Mouse (Mus musculus) R1 (cell line): ENCODE data around the gene Dhh.
A peak's percentile ranks its signal among the peaks of the same experiment; 100 is the strongest.
"Not testable (repeated sequence)": the region's sequence is repeated elsewhere in the genome, so short reads cannot be mapped to it uniquely, and the experiment has no call there.

Experiments
- DNase-seq: peaks from one replicate; pipeline ENCODE4 v3.0.0-alpha.2; 2018; ENCODE audit warnings: low read depth, low spot score

Gene Dhh

DNA sequence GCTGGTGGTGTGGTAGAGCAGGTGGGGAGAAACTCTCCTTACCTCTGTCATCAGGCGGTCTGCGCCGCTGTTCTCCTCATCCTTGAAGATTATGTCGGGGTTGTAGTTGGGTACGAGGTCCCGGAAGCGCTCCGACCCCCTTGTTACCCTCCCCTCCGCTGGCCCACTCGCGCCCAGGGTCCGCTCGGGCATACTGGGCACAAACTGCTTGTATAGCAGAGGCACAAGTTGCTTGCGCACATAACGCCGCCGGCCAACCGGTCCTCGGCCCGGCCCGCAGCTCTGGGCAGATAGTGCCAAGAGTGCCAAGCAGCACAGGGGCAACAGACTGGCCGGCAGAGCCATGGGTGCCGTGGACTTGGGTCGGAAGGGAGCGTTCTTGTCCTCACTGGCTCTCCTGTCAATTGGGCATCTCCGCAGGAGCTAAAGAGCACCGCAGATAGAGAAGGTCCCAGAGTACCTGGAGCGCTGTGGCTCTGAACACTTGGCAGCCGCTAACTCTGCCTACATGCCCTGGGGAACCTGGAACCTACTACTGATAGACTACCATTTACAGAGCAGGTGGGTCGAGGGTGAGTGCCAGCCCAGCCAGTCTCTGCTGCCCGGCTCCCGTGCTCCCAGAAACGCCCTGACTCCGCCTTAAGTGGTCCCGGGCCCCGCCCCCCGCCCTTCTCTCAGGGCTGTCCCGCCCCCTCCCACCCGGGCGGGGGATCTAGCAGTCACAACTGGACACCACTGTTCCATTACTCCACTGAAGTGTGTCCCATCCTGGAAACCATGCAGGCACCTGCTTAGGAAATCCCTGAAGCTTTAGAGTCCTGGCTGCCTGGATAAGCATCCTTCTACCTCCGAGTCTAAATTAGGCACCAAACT lies at the start of gene Dhh:
Dhh (minus strand) TSS at position 613 of the 873 bp plus-strand sequence.
- DNase-seq, result peak; percentile 67

DNA sequence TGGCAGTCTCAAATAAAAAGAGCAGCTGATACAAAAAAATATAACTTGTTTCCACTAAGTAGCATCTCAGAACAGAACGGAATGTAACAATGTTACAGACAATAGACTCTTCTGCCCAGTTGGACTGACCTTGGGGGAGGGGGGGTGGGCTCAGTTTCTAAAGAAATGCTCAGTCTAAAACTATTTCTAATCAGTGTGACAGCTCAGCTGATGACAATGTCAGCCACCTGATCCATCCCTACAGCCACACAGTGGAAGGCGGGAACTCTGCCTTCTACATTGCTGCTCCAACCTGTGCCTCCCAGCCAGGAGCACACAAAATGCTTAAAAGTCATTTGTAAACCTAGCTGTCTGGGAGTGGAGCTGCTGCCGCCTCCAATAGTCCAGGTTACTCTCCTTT lies 49.5 kb upstream of the Dhh start:
- no peak for DNase-seq

DNA sequence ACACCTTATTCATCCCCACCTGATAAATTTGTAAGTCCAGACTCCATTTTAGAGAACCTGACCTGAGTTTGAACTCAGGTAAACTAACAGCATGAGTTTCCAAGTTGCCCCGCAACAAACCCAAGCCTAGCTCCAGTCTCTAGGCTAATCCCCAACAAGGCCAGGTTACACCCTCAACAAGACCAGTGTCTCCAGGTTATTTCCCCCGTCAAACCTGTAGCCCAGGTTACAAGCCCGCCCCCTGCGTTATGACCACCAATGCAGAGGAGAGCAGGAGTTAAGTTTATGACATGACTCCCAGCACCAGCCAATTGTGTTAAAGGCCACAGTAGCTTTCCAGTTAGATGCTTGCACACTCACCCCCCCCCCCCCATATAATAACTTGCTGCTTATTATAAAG lies 44.8 kb upstream of the Dhh start:
- peak; percentile 91 for DNase-seq

DNA sequence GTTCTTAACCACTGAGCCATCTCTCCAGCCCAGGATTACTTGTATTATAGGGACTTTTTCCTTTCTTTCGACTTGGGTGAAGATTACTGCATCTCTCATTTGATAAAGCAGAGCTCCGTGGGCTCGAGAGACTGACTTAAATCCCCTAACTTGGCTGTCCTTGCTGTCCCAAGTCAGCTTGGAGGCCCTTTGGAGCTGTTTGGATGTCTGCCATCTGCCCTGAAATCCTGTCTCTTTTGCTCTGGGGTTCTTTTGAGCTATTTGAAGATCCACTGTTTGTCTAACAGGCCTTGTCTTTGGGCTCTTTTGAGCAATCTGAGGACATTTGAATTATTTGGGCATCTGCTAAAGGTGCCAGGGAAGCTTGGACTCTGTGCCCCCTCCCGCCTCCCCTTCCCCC lies 43.7 kb upstream of the Dhh start:
- no peak for DNase-seq

DNA sequence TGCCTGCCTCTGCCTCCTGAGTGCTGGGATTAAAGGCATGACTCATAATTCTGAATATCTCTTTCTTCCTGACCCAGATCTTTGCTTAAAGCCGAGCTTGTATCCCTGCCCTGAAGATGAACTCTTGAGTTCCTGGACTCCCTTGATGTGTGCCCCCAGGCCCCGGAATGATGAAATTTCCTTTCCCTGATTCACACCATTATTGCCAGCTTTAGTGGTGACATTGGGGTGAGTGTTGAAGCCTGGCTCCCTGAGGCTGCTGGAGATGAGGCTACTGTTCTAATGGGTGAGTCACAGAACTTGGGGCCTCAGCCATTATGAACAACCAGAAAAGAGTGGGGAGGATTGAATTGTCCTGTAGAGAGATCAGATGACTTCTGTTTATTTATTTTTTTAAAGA lies 43.2 kb upstream of the Dhh start:
- DNase-seq, result no peak

DNA sequence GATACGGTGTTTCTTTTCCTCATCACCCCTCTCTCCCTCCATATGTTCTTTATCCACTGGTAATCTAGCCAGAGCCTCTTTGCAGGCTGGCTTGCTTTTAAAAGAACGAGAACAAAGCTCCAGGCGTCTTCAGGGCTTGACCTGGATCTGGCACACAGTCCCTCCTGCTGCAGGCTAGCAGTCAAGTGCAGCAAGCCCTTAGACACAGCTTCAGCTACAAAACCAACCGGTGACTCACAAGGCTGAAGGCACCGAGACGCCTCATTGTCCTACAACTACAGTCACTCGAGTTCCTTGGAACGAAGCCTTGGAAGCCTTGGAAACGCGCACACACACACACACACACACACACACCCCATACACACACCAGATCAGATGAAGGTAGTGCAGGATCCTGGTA lies 42.5 kb upstream of the Dhh start:
- no peak for DNase-seq

DNA sequence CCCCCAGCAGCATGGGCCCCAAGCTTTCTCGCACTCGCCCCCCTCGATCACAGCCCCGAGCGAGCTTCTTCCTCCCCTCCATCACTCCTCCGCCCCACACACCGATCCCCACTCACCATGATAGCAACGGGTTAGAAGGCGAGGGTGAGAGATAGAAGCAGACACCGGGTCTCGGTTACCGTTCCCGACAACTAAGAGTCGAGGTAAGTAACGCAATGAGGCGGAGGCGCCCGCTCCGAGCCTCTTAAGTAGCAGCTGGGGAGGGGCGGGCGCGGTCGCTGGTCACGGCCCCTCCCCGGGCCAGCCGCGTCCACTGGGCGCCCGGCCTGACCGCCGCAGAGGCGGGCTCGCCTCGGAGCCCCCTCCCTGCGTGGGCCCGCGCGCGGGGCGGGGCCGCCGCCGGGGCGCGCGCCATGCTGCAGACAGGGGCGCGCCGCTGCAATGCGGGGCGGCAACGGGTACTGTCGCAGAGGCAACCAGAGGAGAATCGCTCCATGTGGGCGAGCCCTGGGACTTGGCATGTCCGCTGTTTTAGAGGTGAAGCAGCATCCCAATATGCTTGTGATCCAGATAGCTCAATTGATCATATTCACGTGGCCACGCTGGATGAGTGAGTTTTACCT lies 36.0 kb upstream of the Dhh start, which contains the start of gene Tuba1b:
Tuba1b (minus strand) TSS at position 349 of the 623 bp plus-strand sequence.
- DNase-seq, result peak; percentile 88

DNA sequence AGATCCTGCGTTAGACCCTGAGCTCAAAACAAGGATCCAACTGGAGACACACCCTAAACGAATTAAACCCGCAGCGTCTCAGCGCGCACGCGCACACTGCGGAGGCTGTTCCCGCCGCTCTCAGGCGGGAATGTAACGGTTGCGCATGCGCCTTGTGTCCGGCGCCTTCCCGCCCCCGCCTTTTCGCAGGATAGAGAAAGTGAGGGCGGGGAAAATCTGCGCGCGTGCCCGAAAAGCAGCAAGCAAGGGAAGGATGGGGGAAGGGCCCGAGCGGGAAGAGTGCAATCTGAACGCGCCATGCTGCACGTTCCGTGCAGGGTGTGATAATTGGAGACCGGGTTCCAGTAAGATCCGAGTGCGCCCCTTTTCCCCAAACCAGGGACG lies 35.5 kb upstream of the Dhh start:
- DNase-seq, result peak; percentile 98

DNA sequence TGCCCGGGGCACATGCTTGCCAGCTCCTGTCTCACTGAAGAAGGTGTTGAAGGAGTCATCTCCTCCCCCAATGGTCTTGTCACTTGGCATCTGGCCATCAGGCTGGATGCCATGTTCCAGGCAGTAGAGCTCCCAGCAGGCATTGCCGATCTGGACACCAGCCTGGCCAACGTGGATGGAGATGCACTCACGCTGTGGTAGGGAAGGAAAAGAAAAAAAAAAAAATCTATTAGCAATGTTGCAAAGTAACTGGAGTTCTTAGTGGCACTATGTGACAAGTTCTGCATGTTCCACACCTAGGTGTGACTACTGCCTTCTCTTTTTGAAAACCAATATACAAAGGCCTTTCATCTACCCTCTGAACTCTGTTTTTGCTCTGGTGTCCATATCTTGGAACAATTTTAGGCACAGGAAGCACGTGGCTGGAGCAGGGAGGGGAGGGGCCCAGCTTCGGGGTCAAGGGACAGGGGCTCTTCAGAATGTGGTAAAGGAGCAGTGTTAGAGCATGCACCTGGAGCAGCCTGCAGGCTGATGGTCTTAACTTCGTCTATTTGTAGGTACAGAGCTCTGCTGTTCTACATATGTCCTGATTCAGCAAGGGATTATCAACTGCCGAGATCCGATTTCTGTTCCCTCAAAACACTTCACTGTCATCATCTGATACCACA lies 34.8 kb upstream of the Dhh start:
- DNase-seq, result peak; percentile 56

DNA sequence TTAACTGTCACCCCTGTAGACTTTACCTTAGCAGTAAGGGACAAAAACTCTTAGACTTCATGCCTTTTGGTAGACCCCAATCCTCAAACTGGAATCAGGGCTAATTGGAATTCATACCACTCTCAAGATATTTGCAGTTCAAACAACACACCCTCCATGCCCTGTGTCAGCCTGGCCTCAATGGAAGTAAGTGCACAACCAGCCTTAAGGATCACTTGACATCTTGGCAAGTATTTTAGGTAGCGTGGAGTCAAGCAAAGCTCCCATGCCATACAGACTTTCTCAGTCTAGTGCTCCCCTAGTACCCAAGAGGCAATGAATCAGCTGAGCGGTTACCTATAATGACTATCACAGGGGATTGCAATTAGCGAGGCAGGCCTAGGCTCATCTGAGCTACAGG lies 32.7 kb upstream of the Dhh start:
- DNase-seq, result peak; percentile 23

DNA sequence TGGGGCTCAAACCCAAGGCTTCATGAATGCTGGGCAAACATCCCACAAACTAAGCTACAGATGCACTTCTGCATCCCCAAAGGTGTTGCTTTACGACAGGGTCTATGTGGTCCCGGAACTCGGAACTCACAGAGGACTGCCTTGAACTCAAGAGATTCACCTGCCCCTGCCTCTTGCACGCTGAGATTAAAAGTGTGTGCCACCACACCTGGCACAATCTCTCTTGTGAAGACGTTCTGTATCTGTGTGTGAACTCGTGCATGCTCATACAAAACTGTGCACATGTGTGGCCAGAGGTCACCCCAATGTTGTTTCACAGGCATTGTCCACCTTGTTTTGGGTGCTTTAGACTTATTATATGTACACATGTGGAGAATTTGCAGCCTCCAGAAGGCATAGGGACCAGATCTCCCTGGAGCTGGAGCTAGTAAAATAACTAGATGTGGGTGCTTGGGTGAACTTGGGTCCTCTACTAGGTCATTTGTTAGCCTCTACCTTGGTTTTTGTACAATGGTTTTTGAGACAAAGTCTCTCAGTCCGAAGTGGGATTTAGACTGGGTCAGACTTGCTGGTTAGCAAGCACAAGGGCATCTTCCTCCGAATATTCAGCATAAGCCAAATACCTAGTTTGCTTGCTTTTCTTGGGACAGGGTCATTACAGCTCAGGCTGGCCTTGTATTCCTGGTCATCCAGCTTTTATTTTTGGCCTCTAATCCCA lies 31.8 kb upstream of the Dhh start:
- DNase-seq, result peak; percentile 44

DNA sequence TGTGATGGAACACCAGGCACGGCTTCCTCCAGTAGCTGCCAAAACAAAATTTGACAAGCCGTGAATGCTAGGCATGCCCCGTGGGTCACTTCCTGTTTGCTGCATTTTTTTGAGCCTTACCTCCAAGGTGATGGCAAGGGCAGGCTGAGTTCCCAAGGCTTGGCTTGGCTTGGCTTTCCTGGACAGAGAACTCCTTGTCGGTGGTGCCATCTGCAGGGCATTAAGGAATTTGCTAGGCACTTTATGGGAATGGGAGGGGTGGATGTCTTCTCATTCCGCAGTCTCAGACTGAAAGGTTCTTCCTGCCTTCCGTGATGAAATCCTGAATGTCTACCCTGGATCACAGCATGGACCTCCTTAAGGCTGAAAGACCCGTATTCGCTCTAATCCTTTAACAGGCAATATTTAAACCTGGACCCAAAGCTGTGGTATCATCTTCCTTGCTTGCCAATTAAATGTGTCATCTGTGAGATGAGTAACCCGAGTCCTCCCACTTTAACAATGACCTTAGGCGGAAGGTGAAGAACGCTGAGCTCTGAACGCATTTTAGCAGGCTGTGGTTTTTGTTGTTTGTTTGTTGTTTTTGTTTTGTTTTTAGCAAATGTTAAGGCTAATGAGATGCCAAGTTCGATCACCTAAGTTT lies 30.4 kb upstream of the Dhh start:
- DNase-seq, result peak; percentile 96

DNA sequence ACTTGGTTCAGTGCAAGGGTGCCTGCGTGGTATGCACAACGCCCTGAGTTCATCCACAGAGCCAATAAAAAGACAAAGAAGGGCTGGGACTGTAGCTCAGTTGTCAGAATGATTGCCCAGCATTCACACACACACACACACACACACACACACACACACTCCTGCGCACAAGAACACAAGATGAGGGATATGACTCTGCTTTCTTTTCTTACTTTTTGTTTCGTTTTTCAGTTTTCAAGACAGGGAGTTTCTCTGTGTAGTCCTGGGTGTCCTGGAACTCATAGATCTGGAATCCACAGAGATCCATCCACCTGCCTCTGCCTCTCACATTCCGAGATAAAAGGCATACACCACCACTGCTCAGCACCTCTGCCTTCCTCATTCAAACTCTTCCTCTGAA lies 29.2 kb upstream of the Dhh start:
- DNase-seq, result no peak

DNA sequence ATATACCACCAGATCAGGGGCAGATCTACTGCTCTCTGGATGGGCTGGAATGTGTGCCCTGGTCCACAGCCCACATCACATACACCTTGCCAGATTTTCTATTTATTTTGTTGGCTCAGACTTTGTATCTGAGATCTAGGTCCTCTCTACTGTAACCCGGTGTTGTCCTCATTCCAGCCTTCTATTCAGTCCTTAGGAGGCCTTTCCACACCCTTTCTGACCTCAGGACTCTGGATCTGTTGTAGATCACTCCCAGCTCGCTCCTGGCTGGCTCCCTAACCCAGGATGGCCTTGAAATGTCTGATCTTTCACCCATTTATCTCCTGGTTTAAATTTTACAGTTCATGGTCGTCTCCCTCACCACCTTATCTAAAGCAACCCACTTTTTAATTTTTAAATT lies 26.3 kb upstream of the Dhh start:
- DNase-seq, result no peak

DNA sequence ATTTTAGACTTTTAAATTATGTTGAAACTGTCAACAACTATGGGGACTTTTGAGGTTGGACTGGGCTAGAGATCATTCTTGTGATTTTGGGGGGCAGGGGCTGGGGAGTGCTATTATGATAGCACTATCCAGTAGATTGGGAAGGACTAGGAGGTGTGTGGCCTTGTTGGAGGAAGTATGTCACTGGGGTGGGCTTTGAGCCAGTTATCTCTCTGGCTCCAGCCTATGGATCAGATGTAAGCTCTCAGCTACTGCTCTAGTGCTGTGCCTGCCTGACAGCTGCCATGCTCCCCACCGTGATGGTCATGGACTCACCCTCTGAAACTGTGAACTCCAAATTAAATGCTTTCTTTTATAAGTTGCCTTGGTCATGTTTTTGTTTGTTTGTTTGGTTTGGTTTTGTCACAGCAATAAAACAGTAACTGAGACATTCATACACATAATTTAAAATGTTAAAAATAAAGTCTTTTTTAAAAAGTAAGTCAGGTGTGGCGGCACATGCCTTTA lies 24.7 kb upstream of the Dhh start:
- DNase-seq, result no peak

DNA sequence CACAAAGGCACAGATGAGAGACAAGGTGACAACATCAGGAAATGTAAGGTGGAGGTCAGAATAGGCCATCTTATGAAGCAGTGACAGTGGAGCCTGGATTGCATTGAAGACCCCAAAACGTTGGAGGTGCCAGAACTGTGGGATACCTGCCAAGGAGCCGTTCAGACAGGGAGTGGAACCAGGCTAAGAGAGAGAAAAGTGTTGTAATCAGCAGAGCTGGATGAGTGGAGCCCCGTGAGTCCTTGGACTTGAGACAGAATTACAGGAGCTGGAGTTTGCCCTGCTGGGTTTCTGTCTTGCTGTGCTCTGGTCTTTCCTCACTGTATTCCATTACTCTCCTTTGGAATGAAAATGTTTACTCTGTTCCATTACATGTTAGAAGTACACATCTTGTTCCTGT lies 24.2 kb upstream of the Dhh start:
- DNase-seq, result no peak

DNA sequence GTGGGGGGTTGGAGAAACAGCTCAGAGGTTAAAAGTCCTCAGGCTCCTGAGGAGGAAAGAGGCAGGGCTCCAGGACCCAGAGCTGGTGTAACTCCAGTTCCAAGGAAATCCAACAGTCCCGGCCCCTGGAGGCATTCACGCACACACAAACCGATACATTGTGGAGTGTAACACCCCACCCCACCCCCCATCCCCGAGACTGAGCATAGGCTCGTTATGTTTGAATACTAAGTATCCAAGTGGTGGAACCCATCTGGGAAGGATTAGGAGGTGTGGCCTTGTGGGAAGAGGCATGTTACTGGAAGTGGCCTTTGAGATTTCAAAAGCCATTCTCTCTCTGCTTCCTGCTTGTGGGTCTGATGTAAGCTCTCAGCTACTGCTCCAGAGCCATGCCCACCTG lies 23.2 kb upstream of the Dhh start:
- peak; percentile 51 for DNase-seq

DNA sequence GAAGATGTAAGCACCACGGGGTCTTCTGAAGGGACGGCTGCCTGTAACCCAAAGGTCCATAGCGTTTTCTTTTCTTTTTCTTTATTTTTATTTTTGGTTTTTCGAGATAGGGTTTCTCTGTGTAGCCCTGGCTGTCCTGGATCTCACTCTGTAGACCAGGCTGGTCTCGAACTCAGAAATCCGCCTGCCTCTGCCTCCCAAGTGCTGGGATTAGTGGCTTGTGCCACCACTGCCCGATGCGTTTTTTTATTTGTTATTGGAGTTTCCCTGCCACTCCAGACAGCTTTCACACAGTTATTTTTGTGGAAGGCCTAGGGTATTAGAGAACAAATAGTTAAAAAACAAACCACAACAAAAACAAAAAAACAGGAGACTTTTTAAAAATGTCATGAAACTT lies 20.2 kb upstream of the Dhh start:
- DNase-seq, result not testable (repeated sequence)

DNA sequence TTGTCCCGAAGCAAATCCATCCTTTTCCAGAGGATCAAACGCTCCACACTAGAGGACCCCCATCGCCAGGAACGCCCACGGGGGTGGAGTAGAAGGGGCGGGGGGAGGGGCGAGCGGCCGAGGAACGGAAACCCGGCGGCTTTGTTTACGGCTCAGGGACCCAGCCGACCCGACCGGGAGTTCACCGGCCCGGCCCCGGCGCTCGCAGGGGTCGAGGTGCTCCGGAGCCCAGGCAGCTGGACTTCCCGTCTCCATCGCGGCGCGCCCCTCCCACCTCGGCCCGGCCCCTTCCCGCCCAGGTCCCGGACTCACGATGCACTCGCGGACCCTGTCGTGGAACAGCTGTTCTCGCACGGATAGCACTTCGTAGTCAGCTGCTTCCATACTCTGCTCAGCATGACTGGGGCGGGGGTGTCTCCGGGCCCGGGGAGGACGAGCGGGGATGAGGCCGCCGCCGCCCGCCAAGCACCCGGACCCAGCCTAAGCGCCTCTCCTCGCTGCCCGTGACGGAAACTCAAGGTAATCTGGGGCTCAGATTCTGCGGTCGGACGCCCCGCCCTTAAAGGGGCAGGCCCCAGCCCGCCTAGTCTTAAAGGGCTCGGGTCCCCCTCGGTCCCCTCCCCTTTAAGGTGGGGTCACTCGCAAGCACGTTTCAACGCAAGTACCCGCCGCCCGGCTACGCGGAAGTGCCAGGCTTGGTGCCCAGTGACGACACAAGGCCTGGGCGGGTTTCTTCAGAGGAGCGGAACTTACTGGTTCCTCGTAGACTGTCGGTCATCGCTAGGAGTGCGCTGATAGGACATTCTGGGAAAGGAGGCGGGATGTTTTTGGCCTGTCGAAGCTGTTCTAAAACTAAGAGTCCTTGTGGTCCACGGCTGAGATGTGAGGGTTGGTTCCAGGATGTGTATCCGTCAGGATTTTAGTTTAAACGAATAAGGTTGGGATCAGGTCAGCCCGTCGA lies 19.5 kb upstream of the Dhh start, which contains the start of gene Lmbr1l:
Lmbr1l (minus strand) TSS at position 694 of the 961 bp plus-strand sequence.
- DNase-seq, result peak; percentile 100

DNA sequence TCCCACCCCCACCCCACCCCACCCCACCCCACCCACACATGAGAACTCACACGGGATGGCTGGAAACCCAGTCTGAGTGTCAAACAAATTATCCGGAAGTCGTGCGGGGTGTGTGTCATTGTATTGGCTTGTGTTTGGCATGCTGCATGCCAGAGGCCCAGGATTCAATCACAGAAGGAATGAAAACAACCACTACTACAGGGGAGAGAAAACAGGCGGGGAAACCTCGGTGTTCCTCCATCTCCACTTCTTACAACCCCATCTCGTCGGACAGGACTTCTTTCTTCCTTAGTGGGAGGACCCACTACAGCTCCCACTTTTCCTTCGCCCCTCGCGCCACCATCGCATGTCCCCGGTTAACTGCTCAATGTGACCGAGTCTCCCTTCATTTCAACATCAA lies 18.8 kb upstream of the Dhh start:
- DNase-seq, result peak; percentile 74
